Mouse (Mus musculus) 416B (cell line): ENCODE measurements around the gene Cenpm.

Experiments
- DNase-seq: peaks from one replicate; pipeline ENCODE4 v3.0.0; 2011; ENCODE audit warnings: low read depth

Cenpm gene

DNA sequence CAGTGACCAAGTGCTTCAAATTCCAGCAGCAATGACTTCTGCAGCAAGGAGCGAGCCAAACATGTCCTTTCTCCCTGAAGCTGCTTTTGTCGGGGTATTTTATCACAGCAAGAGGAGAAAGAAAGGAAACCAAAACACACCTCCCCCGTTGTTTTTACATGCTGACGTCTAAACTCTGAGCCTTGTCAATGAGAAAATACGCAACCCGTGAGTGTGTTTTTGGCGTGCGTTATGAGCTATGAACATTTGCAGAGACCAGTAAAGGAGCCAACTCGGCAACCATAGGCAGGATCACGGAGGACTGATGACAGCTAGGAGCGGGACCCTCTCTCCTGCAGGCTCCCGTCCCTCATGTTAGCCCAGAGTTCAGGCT lies 820 bp downstream of the Cenpm start:
- DNase-seq = peak; percentile 56

DNA sequence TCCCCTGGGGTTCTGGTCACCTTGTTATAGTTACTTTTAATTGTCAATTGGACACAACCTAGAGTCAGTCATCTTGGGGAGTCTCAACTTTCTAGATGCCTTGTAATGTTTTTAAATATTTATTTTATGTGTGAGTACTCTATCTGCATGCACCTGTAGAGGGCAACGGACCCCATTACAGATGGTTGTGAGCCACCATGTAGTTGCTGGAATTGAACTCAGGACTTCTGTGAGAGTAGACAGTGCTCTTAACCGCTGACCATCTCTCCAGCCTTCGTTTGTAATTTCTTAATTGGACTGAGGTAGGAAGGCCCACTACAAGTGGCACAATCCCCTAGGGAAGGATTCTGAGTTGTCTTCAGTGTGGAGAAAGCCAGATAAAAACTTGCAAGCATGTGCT lies 1.2 kb downstream of the Cenpm start:
- DNase-seq = no peak

DNA sequence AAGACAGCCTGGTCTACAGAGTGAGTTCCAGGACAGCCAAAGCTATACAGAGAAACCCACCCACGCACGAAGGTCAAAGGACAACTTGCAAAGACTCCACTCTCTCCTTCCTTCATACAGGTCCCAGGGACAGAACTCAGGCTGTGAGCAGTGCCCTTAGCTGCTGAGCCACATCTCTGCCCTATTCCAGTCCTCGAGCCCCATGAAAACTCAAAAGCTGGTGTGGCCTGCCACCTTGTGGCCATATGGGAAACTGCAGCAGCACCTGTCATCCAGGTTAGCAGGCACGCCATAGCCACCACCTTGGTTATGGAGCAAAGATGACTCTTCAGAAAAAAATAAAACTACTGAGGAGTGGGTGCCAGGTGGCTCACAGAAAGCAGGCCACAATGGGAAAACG lies 8.0 kb downstream of the Cenpm start:
- peak; percentile 78 for DNase-seq

GRCm38 (mm10) chr15:82235661-82236060 lies 8.9 kb downstream of the Cenpm start:
- peak; percentile 87 for DNase-seq

DNA sequence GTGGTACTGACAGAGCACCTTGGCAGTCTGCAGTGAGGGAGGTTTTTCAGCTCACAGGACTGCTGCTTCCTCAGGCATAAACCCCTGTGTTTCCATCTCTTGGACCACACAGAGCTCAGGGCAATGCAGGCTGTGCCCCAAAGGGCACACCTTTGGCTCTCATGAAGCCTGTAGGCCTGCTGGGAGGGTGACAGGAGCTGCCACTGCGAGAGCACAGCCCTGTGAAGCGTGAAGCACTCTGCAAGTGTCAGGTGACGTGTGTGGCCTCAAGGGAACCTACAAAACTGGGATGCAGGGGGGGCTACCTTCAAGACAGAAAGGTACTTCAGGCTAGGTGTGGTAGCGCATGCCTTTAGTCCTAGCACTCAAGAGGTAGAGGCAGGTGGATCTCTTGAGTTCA lies 11.9 kb downstream of the Cenpm start:
- DNase-seq = no peak

GRCm38 (mm10) chr15:82231591-82232378 lies 12.8 kb downstream of the Cenpm start:
- no peak for DNase-seq

- no peak for DNase-seq
Observed at GRCm38 (mm10) chr15:82231100-82231499, 13.4 kb downstream of the Cenpm start.

DNA sequence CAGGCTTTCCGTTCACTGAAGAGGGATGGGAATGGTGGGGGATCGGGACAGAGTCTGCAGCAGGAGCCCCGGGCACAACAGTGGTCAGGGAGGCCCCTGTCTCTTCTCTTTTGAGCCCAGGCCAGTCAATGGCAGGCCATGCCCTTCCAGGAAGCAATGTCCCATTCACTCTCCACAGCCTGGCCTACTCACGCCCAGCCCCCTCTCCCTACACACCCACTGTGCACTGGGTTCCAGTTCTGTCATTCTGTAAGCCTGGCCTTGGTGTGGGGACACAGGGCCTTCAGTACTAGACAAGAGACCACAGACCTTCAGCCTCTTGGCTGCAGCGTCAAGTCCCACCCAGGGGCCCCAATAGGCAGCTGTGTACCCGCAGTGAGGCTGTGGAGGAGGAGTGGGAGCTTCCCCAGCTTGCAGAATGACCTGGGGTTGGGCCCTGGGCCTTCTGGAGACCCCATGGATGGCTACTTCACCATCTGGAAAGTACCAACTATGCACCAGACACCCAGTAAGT lies 14.4 kb downstream of the Cenpm start:
- DNase-seq = no peak

DNA sequence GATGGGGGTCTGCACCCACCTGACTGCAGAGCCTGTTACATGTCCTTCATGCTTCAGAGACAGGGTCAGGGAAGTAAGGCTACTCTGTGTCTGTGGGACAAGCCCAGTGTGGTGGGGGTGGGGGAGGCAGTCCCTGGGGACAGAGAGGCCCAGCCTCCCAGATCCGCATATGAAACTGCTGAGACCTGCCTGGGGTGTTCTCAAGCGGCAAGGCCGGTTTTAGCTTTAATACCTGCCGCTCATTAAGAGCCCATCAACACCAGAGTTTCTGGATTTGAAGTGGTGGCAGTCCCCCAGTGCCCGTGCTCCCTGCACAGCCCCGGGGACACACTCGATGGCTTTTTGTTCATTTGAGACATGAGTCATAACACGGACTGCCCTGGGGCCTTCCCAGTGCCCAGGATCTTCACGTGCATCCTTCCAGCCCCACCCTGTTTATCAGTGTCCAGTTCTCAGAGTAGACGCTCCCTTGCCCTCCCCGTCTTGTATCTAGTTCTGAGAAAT lies 15.0 kb downstream of the Cenpm start:
- no peak for DNase-seq

DNA sequence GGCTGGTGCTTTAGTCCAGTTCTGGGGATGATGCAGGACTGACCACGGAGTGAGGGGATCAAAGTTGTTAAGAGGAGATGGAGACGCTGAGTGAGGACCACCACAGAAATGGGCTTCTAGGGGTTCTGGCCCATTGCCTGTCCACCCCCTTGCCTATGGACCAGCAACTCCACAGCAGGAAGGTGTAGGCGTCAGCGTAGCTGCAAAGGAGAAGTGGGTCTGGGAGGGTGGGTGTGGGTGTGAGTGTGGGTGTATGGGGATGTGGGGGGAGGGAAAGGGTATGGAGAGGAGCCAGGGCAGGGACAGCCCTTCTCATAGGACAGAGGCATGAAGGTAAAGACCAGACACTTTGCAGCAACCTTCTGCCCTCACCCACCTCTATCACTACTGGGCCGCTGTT lies 18.8 kb downstream of the Cenpm start:
- DNase-seq = no peak

DNA sequence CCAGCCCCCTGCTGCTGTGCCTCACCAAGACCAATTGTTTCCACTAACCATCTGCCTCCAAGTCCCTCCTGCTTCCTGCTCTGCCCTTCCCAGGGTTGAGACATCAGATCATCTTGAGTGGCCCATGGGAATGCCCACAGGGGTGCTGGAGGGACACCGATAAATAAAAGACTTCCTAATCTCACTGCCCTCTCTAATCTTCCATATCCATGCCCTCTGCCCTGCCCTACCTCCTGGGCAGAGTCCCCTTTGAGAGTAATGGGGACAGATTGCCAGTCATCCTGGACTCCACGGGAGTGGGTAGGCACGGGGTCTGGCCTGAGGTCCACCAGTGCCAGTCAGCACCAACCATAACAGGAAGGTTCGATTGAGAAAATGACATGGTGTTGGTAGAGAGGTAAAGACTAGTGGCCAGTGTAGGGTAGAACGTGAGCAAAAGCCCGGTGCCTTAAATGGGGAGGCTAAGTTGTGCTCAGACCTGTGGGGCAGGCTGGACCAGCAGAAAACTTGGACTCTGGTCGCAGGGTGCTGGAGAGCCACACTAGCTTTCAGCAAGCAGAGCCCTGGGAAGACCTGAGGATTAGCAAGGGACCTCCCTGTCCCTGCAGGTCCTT lies 19.8 kb downstream of the Cenpm start:
- no peak for DNase-seq

DNA sequence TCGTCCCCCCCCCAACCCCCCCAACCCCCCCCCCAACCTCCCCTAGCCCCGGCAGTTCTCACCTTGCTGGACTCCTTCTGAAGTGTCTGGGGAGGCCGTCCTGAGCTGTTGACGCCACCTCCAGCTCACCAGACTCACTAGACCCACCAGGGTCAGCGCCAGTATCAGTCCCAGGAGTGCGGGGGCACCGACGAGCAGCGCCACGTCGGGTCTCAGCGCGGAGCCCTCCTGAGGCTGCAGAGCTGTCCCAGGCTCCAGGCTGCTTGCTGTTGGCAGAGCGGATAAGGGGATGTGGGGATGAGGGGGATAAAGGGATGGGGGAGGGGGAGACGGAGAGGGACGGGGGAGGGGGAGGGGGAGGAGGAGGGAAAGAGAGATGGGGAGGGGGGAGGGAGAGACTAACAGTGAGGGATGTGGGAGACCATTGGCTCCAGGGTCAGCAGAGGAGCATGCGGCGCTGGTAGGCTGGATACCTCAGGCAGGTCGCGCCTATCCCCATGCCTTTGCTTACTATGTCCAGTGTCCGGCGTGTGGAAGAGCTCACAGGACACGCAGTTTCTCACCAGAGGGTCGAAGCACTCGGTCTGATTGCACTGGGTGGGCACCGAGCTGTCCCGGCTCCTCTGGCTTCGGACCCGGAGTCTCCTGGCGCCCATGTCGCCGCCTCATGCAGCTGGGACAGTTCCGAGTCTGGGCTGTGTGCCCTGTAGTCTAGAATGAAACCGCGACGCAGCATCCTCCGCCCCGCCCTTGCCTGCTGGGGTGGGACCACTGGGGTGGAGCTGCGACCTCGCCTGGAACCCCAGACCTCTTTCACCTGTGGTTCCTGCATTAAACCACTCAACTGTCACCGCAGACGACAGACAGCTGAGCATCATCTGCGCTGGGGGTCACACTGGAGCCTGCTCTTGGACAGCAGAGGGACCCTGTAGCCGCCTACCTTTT lies 20.6 kb downstream of the Cenpm start, which contains the start of gene Tnfrsf13c:
Gene Tnfrsf13c (minus strand): TSS at position 713 of the 945 bp plus-strand sequence.
- DNase-seq = no peak

GRCm38 (mm10) chr15:82223251-82223650 lies 21.3 kb downstream of the Cenpm start:
- no peak for DNase-seq

- DNase-seq = peak; percentile 69
Observed at GRCm38 (mm10) chr15:82221104-82221860, 23.3 kb downstream of the Cenpm start.

DNA sequence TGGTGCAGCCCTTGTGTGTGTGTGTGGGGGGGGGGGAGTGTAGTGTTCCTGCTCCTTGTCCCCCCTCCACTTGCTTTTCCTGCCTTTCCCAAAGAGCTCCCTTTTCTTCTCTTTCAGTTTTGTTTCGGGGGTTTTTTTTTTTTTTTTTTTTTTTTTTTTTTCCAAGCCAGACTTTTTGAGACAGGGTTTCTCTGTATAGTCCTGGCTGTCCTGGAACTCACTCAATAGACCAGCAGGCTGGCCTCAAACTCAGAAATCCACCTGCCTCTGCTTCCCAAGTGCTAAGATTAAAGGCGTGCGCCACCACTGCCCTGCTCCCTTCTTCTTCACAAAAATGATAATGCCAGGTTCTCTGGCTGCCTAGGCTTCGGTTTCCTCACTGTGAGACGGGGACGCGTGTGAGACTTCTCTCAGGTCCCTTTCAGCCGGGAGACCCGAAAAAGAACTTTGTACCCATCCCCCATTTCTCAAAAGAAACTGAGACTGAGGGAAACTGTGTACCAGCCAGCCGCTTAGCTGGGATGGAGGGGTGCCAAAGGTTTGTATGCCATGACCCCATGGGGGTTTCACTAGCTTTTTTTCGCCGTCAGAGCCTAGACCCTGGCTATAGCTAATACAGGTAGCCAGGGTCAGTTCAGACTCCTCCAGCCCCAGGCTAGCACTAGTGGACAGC lies 24.4 kb downstream of the Cenpm start:
- no peak for DNase-seq

DNA sequence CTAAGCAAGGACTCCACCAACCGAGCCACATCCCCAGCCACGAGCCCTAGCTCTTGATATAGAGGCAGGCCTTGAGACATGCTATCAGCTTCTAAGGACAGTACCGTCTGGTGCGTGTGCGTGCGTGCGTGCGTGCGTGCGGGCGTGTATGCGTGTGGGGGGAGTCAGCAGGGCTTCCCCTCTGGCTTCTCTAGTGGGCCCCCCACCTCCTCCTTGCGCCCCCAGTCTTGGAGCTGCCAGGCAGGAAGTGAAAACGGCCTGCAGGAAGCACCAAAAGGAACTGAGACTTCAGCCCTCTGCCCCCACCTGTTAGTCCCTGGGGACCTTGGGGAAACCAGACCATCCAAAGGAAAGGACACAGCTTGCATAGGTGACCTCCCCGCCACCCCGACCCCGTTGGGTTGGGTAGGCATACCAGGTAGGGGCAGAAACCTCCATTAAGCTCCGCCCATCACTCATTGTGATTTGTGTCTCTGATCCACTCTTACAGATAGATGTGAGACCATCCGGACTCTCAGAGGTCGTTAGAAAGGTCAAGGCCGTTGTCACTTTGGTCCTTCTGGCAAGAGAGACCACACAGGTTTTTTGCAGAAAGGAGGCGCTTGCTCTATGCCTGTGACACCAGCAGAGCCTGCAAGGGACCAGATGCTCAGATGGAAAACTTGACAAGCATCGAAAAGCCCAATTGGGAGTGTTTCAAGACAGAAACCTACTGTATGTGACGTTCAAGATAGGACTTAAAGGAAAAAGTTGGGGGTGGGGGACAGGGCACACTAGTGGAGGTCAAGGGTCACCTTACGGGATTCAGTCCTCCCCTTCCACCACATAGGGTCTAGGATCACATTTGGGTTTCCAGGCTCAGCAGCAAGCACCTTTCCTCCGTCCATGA lies 25.5 kb downstream of the Cenpm start:
- no peak for DNase-seq

DNA sequence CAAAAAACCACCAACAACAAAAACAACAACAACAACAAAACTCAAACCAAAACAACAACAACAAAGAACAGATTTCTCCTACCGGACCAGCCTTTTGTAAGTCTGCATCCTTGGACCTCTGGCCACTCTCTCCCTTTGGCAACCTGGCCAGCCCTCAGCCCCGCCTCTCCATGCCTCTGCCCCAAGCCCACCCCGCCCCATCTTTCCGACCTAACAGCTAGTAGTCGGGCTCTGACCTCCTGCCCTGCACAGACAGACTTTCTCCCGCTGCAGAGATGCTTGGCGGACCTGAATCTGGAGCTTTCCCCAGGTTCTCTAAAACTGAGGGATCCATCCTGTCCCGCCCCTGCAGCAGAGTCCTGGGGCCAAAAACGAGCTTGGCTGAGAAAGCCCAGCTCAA lies 26.6 kb downstream of the Cenpm start:
- no peak for DNase-seq

GRCm38 (mm10) chr15:82217039-82217438 lies 27.5 kb downstream of the Cenpm start:
- DNase-seq = no peak

- no peak for DNase-seq
Observed at GRCm38 (mm10) chr15:82216142-82216827, 28.3 kb downstream of the Cenpm start.
